Mouse (Mus musculus): ENCODE measurements around the gene Ctnna3.

Ctnna3 gene

GRCm38 (mm10) chr10:63954308-63954930, 524.5 kb downstream of the Ctnna3 start:
- peak; percentile 11 to 25 for DNase-seq

- no peak for DNase-seq
These were observed 542.4 kb downstream of the Ctnna3 start for GRCm38 (mm10) chr10:63972300-63972699.

- no peak for DNase-seq
These were observed 548.2 kb downstream of the Ctnna3 start for GRCm38 (mm10) chr10:63978101-63978500.

GRCm38 (mm10) chr10:63978535-63978934, 548.6 kb downstream of the Ctnna3 start:
- no peak for DNase-seq

GRCm38 (mm10) chr10:63978969-63979368, 549.1 kb downstream of the Ctnna3 start:
- no peak for DNase-seq

GRCm38 (mm10) chr10:63979410-63979809, 549.5 kb downstream of the Ctnna3 start:
- no peak for DNase-seq

- DNase-seq, result no peak
These were observed 555.7 kb downstream of the Ctnna3 start for GRCm38 (mm10) chr10:63985576-63985975.

- no peak for DNase-seq
These were observed 564.4 kb downstream of the Ctnna3 start for GRCm38 (mm10) chr10:63994251-63994650.

GRCm38 (mm10) chr10:64001531-64001930, 571.6 kb downstream of the Ctnna3 start:
- DNase-seq, result peak; percentile 44 to 57

- DNase-seq, result no peak
These were observed 572.1 kb downstream of the Ctnna3 start for GRCm38 (mm10) chr10:64001996-64002395.

GRCm38 (mm10) chr10:64020347-64020746, 590.4 kb downstream of the Ctnna3 start:
- no peak for DNase-seq

GRCm38 (mm10) chr10:64023340-64023739, 593.4 kb downstream of the Ctnna3 start:
- DNase-seq, result no peak

GRCm38 (mm10) chr10:64030901-64031300, 601.0 kb downstream of the Ctnna3 start:
- no peak for DNase-seq

GRCm38 (mm10) chr10:64039760-64040535, 610.0 kb downstream of the Ctnna3 start:
- DNase-seq, result peak; percentile 7 to 11

GRCm38 (mm10) chr10:64041218-64041617, 611.3 kb downstream of the Ctnna3 start:
- no peak for DNase-seq

- no peak for DNase-seq
These were observed 612.0 kb downstream of the Ctnna3 start for GRCm38 (mm10) chr10:64041892-64042291.

GRCm38 (mm10) chr10:64049151-64049550, 619.3 kb downstream of the Ctnna3 start:
- DNase-seq, result no peak

GRCm38 (mm10) chr10:64049946-64050345, 620.0 kb downstream of the Ctnna3 start:
- DNase-seq, result no peak

GRCm38 (mm10) chr10:64063704-64064103, 633.8 kb downstream of the Ctnna3 start:
- DNase-seq, result no peak

- DNase-seq, result no peak
These were observed 646.0 kb downstream of the Ctnna3 start for GRCm38 (mm10) chr10:64075944-64076343.

- no peak for DNase-seq
These were observed 646.6 kb downstream of the Ctnna3 start for GRCm38 (mm10) chr10:64076410-64077052.

GRCm38 (mm10) chr10:64082345-64082744, 652.4 kb downstream of the Ctnna3 start:
- DNase-seq, result no peak

- DNase-seq, result no peak
These were observed 653.9 kb downstream of the Ctnna3 start for GRCm38 (mm10) chr10:64083813-64084212.

GRCm38 (mm10) chr10:64084465-64084864, 654.6 kb downstream of the Ctnna3 start:
- no peak for DNase-seq
